Mouse (Mus musculus): ENCODE measurements around the gene Itga6.

DNA sequence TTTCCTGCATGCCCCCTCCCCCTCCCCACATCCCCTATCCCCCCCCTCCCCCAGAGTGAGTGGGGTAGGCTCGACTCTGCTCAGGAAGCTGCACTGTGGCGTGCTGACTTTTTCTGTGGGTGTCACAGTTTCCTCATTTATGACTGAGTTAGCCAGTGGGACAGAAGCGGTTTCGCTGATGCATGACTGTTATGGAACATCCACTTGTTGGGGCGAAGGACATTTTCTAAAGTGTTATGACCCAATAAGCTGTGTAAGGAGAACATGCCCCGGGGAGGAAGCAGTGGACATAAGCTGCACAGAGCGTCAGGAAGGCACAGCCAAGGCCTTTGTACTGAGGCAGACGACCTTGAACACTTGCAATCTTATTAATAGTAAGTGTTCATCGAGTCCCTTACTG lies 97.9 kb downstream of the Itga6 start:
- no peak for TF ChIP-seq CTCF (IDR thresholded peaks at IDR 0.05; ENCODE audit: low read depth, low read length)
- TF ChIP-seq GATA1 (IDR thresholded peaks at IDR 0.05; ENCODE audit: borderline replicate concordance, low read length) = no peak
